Mouse (Mus musculus) forelimb bud, embryonic 11.5 days (tissue): ENCODE results near the gene AI837181.

Experiments
- DNase-seq: peaks from one replicate; pipeline ENCODE4 v3.0.0-alpha.2; 2012; ENCODE audit warnings: low read depth, low spot score

AI837181 gene

GRCm38 (mm10) chr19:5445747-5446146 is 20.8 kb downstream of the AI837181 start:
- no peak for DNase-seq

GRCm38 (mm10) chr19:5447515-5448353 is 22.8 kb downstream of the AI837181 start, which contains the start of gene Fosl1:
TSS of gene Fosl1 (plus strand) at chr19:5447547.
- peak; percentile 41 for DNase-seq

- DNase-seq = peak; percentile 12
These were observed 23.6 kb downstream of the AI837181 start for GRCm38 (mm10) chr19:5448354-5449150.

- DNase-seq = no peak
These were observed 24.7 kb downstream of the AI837181 start for GRCm38 (mm10) chr19:5449673-5450072.

GRCm38 (mm10) chr19:5451766-5452165 is 26.8 kb downstream of the AI837181 start:
- DNase-seq = no peak

- no peak for DNase-seq
These were observed 30.1 kb downstream of the AI837181 start for GRCm38 (mm10) chr19:5455037-5455436.

GRCm38 (mm10) chr19:5455568-5455967 is 30.6 kb downstream of the AI837181 start:
- DNase-seq = no peak

- DNase-seq = peak; percentile 14
These were observed 31.4 kb downstream of the AI837181 start for GRCm38 (mm10) chr19:5456241-5456921.

- peak; percentile 88 for DNase-seq
These were observed 32.2 kb downstream of the AI837181 start for GRCm38 (mm10) chr19:5456922-5457745.

- no peak for DNase-seq
These were observed 33.0 kb downstream of the AI837181 start, which contains the start of gene Ccdc85b for GRCm38 (mm10) chr19:5457746-5458442. TSS of gene Ccdc85b (minus strand) at chr19:5457894.

- no peak for DNase-seq
These were observed 34.1 kb downstream of the AI837181 start for GRCm38 (mm10) chr19:5459019-5459418.

GRCm38 (mm10) chr19:5459896-5460295 is 35.0 kb downstream of the AI837181 start:
- DNase-seq = no peak

- peak; percentile 92 for DNase-seq
These were observed 35.5 kb downstream of the AI837181 start, which contains the start of gene Fibp for GRCm38 (mm10) chr19:5460465-5460911. TSS of gene Fibp (plus strand) at chr19:5460615.

- no peak for DNase-seq
These were observed 36.5 kb downstream of the AI837181 start for GRCm38 (mm10) chr19:5461411-5461810.

GRCm38 (mm10) chr19:5463212-5463611 is 38.3 kb downstream of the AI837181 start:
- no peak for DNase-seq

- peak; percentile 85 for DNase-seq
These were observed 39.0 kb downstream of the AI837181 start for GRCm38 (mm10) chr19:5463791-5464562.

GRCm38 (mm10) chr19:5465037-5465436 is 40.1 kb downstream of the AI837181 start:
- DNase-seq = no peak

- no peak for DNase-seq
These were observed 42.1 kb downstream of the AI837181 start for GRCm38 (mm10) chr19:5466916-5467500.

- no peak for DNase-seq
These were observed 43.4 kb downstream of the AI837181 start, which contains the start of gene Ctsw for GRCm38 (mm10) chr19:5468374-5468773. TSS of gene Ctsw (minus strand) at chr19:5468507.
